Mouse (Mus musculus) embryonic fibroblast, embryonic 13.5 days (primary cell): ENCODE data around the gene Slc44a1.

ENCODE experiments used
- CTCF ChIP-seq: IDR thresholded peaks from 2 replicates; pipeline ENCODE4 v1.5.1; 2011; ENCODE audit warnings: mild to moderate bottlenecking, control low read depth, low read length, moderate library complexity, borderline replicate concordance; ENCODE audit not compliant: insufficient read depth
- POLR2A ChIP-seq: IDR thresholded peaks from 2 replicates; pipeline ENCODE4 v1.6.1; 2011; ENCODE audit warnings: low read depth, mild to moderate bottlenecking, control low read depth, low read length, moderate library complexity

- TF ChIP-seq CTCF (no peak), POLR2A (no peak)
Observed at GRCm38 (mm10) chr4:53600462-53600861, 160.2 kb downstream of the Slc44a1 start.
